Mouse (Mus musculus): ENCODE measurements at regions not wholly inside any gene's neighbourhood (a gene's known extent, or its start where the extent isn't known, plus 50 kb on each side); places are given as distances from the start of the nearest gene placed in this dataset.

GRCm38 (mm10) chrX:21293666-21294065 lies 118.2 kb upstream of the Gm21876 start:
- Histone ChIP-seq H3K27ac (ENCODE audit: low read length) (no peak overlapping the region), H3K4me1 (ENCODE audit: control insufficient read depth, insufficient read depth, low read length) (no peaks in the 10 kb centered on the region), H3K9ac (ENCODE audit: low read depth, low read length) (no peak overlapping the region), H3K4me3 (ENCODE audit: low read depth, low read length) (no peak overlapping the region), H3K4me2 (ENCODE audit: low read length) (no peak overlapping the region), H3K36me3 (ENCODE audit: control insufficient read depth, insufficient read depth, low read length) (no peaks in the 10 kb centered on the region), H3K27me3 (ENCODE audit: control insufficient read depth, insufficient read depth, low read depth, low read length) (no peaks in the 10 kb centered on the region), H3K9me3 (replicated peaks; ENCODE audit: control insufficient read depth, low read length, poor library complexity, severe bottlenecking) (no peaks in the 10 kb centered on the region)
- ATAC-seq = no peak
- 31% methylated on average over 5 of the region's 5 CpGs for whole genome bisulfite sequencing

- no peak overlapping the region for H3K9ac ChIP-seq (ENCODE audit: low read depth, low read length)
- H3K4me1 ChIP-seq (ENCODE audit: control insufficient read depth, insufficient read depth, low read length) = no peaks in the 10 kb centered on the region
- no peaks in the 10 kb centered on the region for H3K9me3 ChIP-seq (replicated peaks; ENCODE audit: control insufficient read depth, low read length, poor library complexity, severe bottlenecking)
- H3K4me3 ChIP-seq (ENCODE audit: low read depth, low read length) = no peak overlapping the region
- no peak for ATAC-seq
- H3K36me3 ChIP-seq (ENCODE audit: control insufficient read depth, insufficient read depth, low read length) = no peaks in the 10 kb centered on the region
- no peaks in the 10 kb centered on the region for H3K27me3 ChIP-seq (ENCODE audit: control insufficient read depth, insufficient read depth, low read depth, low read length)
- H3K4me2 ChIP-seq (ENCODE audit: low read length) = no peak overlapping the region
- no peak overlapping the region for H3K27ac ChIP-seq (ENCODE audit: low read length)
- 39% methylated on average over 1 of the region's 1 CpGs for WGBS
Measured at GRCm38 (mm10) chrX:21295460-21295859, 120.0 kb upstream of the Gm21876 start.

GRCm38 (mm10) chrX:21297349-21297748 lies 121.9 kb upstream of the Gm21876 start:
- Histone ChIP-seq H3K9ac (ENCODE audit: low read depth, low read length) (no peak overlapping the region), H3K9me3 (replicated peaks; ENCODE audit: control insufficient read depth, low read length, poor library complexity, severe bottlenecking) (no peaks in the 10 kb centered on the region), H3K4me3 (ENCODE audit: low read depth, low read length) (no peak overlapping the region), H3K27me3 (ENCODE audit: control insufficient read depth, insufficient read depth, low read depth, low read length) (no peaks in the 10 kb centered on the region), H3K4me1 (ENCODE audit: control insufficient read depth, insufficient read depth, low read length) (no peaks in the 10 kb centered on the region), H3K36me3 (ENCODE audit: control insufficient read depth, insufficient read depth, low read length) (no peaks in the 10 kb centered on the region), H3K27ac (ENCODE audit: low read length) (no peak overlapping the region), H3K4me2 (ENCODE audit: low read length) (no peak overlapping the region)
- WGBS = 86% methylated on average over 6 of the region's 6 CpGs
- ATAC-seq = no peak

GRCm38 (mm10) chrX:21334499-21335032 lies 149.8 kb upstream of the Agtr2 start:
- no peaks in the 10 kb centered on the region for H3K27me3 ChIP-seq (ENCODE audit: control insufficient read depth, insufficient read depth, low read depth, low read length)
- WGBS = 32% methylated on average over 13 of the region's 13 CpGs
- H3K4me2 ChIP-seq (ENCODE audit: low read length) = peak overlapping the region; percentile 53
- no peak for ATAC-seq
- H3K4me3 ChIP-seq (ENCODE audit: low read depth, low read length) = peak overlapping the region; percentile 33
- no peak overlapping the region for H3K27ac ChIP-seq (ENCODE audit: low read length)
- H3K36me3 ChIP-seq (ENCODE audit: control insufficient read depth, insufficient read depth, low read length) = no peaks in the 10 kb centered on the region
- no peaks in the 10 kb centered on the region for H3K9me3 ChIP-seq (replicated peaks; ENCODE audit: control insufficient read depth, low read length, poor library complexity, severe bottlenecking)
- no peak overlapping the region for H3K9ac ChIP-seq (ENCODE audit: low read depth, low read length)
- no peaks in the 10 kb centered on the region for H3K4me1 ChIP-seq (ENCODE audit: control insufficient read depth, insufficient read depth, low read length)

GRCm38 (mm10) chrX:21344397-21344796 lies 139.9 kb upstream of the Agtr2 start:
- no peak overlapping the region for H3K4me2 ChIP-seq (ENCODE audit: low read length)
- no peak overlapping the region for H3K9ac ChIP-seq (ENCODE audit: low read depth, low read length)
- no peaks in the 10 kb centered on the region for H3K36me3 ChIP-seq (ENCODE audit: control insufficient read depth, insufficient read depth, low read length)
- no peak overlapping the region for H3K4me3 ChIP-seq (ENCODE audit: low read depth, low read length)
- H3K27ac ChIP-seq (ENCODE audit: low read length) = no peak overlapping the region
- no peaks in the 10 kb centered on the region for H3K4me1 ChIP-seq (ENCODE audit: control insufficient read depth, insufficient read depth, low read length)
- 61% methylated on average over 1 of the region's 1 CpGs for WGBS
- H3K9me3 ChIP-seq (replicated peaks; ENCODE audit: control insufficient read depth, low read length, poor library complexity, severe bottlenecking) = no peaks in the 10 kb centered on the region
- H3K27me3 ChIP-seq (ENCODE audit: control insufficient read depth, insufficient read depth, low read depth, low read length) = no peaks in the 10 kb centered on the region
- no peak for ATAC-seq

- no peaks in the 10 kb centered on the region for H3K4me1 ChIP-seq (ENCODE audit: control insufficient read depth, insufficient read depth, low read length)
- no peaks in the 10 kb centered on the region for H3K9me3 ChIP-seq (replicated peaks; ENCODE audit: control insufficient read depth, low read length, poor library complexity, severe bottlenecking)
- H3K4me2 ChIP-seq (ENCODE audit: low read length) = no peak overlapping the region
- H3K36me3 ChIP-seq (ENCODE audit: control insufficient read depth, insufficient read depth, low read length) = no peaks in the 10 kb centered on the region
- WGBS = 34% methylated on average over 4 of the region's 4 CpGs
- no peak overlapping the region for H3K9ac ChIP-seq (ENCODE audit: low read depth, low read length)
- H3K27me3 ChIP-seq (ENCODE audit: control insufficient read depth, insufficient read depth, low read depth, low read length) = no peaks in the 10 kb centered on the region
- H3K4me3 ChIP-seq (ENCODE audit: low read depth, low read length) = no peak overlapping the region
- no peak for ATAC-seq
- H3K27ac ChIP-seq (ENCODE audit: low read length) = no peak overlapping the region
Measured at GRCm38 (mm10) chrX:21350503-21350902, 133.8 kb upstream of the Agtr2 start.

- no peak overlapping the region for H3K27ac ChIP-seq (ENCODE audit: low read length)
- H3K9ac ChIP-seq (ENCODE audit: low read depth, low read length) = no peak overlapping the region
- H3K27me3 ChIP-seq (ENCODE audit: control insufficient read depth, insufficient read depth, low read depth, low read length) = no peaks in the 10 kb centered on the region
- 40% methylated on average over 3 of the region's 3 CpGs for WGBS
- H3K4me2 ChIP-seq (ENCODE audit: low read length) = no peak overlapping the region
- no peaks in the 10 kb centered on the region for H3K9me3 ChIP-seq (replicated peaks; ENCODE audit: control insufficient read depth, low read length, poor library complexity, severe bottlenecking)
- no peak overlapping the region for H3K4me3 ChIP-seq (ENCODE audit: low read depth, low read length)
- ATAC-seq = no peak
- H3K36me3 ChIP-seq (ENCODE audit: control insufficient read depth, insufficient read depth, low read length) = no peaks in the 10 kb centered on the region
- no peaks in the 10 kb centered on the region for H3K4me1 ChIP-seq (ENCODE audit: control insufficient read depth, insufficient read depth, low read length)
Measured at GRCm38 (mm10) chrX:21352350-21352749, 132.0 kb upstream of the Agtr2 start.

- 16% methylated on average over 43 of the region's 43 CpGs for WGBS
- H3K27ac ChIP-seq (ENCODE audit: low read length) = peak overlapping the region; percentile 89
- H3K4me1 ChIP-seq (ENCODE audit: control insufficient read depth, insufficient read depth, low read length) = no peaks in the 10 kb centered on the region
- H3K9me3 ChIP-seq (replicated peaks; ENCODE audit: control insufficient read depth, low read length, poor library complexity, severe bottlenecking) = peaks cover 15% of the 10 kb centered on the region
- peak overlapping the region; percentile 63 for H3K9ac ChIP-seq (ENCODE audit: low read depth, low read length)
- H3K36me3 ChIP-seq (ENCODE audit: control insufficient read depth, insufficient read depth, low read length) = no peaks in the 10 kb centered on the region
- H3K4me2 ChIP-seq (ENCODE audit: low read length) = peak overlapping the region; percentile 64
- no peaks in the 10 kb centered on the region for H3K27me3 ChIP-seq (ENCODE audit: control insufficient read depth, insufficient read depth, low read depth, low read length)
- peak; percentile 98 for ATAC-seq
- H3K4me3 ChIP-seq (ENCODE audit: low read depth, low read length) = peak overlapping the region; percentile 45
Measured at GRCm38 (mm10) chrX:21360771-21361667, 123.3 kb upstream of the Agtr2 start.

GRCm38 (mm10) chrX:21385221-21385620 lies 99.1 kb upstream of the Agtr2 start:
- WGBS = 15% methylated on average over 2 of the region's 2 CpGs
- no peak for ATAC-seq
- H3K4me1 ChIP-seq (ENCODE audit: control insufficient read depth, insufficient read depth, low read length) = no peaks in the 10 kb centered on the region
- no peak overlapping the region for H3K4me3 ChIP-seq (ENCODE audit: low read depth, low read length)
- no peak overlapping the region for H3K27ac ChIP-seq (ENCODE audit: low read length)
- H3K27me3 ChIP-seq (ENCODE audit: control insufficient read depth, insufficient read depth, low read depth, low read length) = no peaks in the 10 kb centered on the region
- H3K36me3 ChIP-seq (ENCODE audit: control insufficient read depth, insufficient read depth, low read length) = no peaks in the 10 kb centered on the region
- H3K9ac ChIP-seq (ENCODE audit: low read depth, low read length) = no peak overlapping the region
- no peaks in the 10 kb centered on the region for H3K9me3 ChIP-seq (replicated peaks; ENCODE audit: control insufficient read depth, low read length, poor library complexity, severe bottlenecking)
- H3K4me2 ChIP-seq (ENCODE audit: low read length) = no peak overlapping the region

Data from midbrain, embryonic 16.5 days (tissue).